Mouse (Mus musculus): ENCODE data around the gene Cuedc1. TPM values are rescaled to one million over a fixed set of nuclear protein-coding genes. Genes with fewer than 3 reads are reported as not detected.

The Cuedc1 gene
- polyA plus RNA-seq, 1 experiment = 10.7 TPM

DNA sequence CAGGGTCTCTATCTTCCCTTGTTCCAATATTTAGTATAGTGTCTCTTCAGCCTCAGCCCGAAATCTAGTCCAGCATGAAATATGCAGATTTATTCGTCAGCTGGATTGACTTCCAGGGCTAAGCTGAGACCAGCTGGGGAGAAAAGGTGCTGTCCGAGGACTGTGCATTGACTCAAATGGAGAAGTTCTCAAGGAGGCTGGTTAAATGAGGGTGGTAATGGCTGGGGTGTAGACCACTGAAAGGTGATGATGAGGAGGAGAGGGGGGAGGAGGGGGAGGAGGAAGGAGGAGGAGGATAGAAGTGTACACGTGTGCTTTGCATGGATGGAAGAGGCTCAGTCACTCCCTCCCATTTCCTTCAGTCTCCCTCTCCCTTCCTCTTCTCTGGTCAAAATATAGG, 46.2 kb downstream of the Cuedc1 start:
- no peaks in the 10 kb centered on the region for H3K36me3 ChIP-seq (ENCODE audit: control insufficient read depth, insufficient read depth, low read length)
- no peak for TF ChIP-seq CTCF (IDR thresholded peaks at IDR 0.05; ENCODE audit: extremely low read depth, insufficient read depth, insufficient read length, insufficient replicate concordance)
- no peak for TF ChIP-seq POLR2A (IDR thresholded peaks at IDR 0.05; ENCODE audit: low read depth, low read length)
- WGBS = 49% methylated on average over 4 of the region's 4 CpGs
- peaks cover 49% of the 10 kb centered on the region; the same call in 1 of the 2 replicates for H3K4me1 ChIP-seq (ENCODE audit: control insufficient read depth, insufficient read depth, insufficient read length)
- no peak for DNase-seq (ENCODE audit: low read depth in 1 of 2, low spot score in 2 of 2)
- H3K27ac ChIP-seq (ENCODE audit: insufficient read depth, low read length) = no peak overlapping the region
- no peaks in the 10 kb centered on the region for H3K27me3 ChIP-seq (ENCODE audit: control insufficient read depth, insufficient read depth, low read length)
- H3K4me3 ChIP-seq (ENCODE audit: extremely low read depth, insufficient read depth, insufficient read length) = no peak overlapping the region

DNA sequence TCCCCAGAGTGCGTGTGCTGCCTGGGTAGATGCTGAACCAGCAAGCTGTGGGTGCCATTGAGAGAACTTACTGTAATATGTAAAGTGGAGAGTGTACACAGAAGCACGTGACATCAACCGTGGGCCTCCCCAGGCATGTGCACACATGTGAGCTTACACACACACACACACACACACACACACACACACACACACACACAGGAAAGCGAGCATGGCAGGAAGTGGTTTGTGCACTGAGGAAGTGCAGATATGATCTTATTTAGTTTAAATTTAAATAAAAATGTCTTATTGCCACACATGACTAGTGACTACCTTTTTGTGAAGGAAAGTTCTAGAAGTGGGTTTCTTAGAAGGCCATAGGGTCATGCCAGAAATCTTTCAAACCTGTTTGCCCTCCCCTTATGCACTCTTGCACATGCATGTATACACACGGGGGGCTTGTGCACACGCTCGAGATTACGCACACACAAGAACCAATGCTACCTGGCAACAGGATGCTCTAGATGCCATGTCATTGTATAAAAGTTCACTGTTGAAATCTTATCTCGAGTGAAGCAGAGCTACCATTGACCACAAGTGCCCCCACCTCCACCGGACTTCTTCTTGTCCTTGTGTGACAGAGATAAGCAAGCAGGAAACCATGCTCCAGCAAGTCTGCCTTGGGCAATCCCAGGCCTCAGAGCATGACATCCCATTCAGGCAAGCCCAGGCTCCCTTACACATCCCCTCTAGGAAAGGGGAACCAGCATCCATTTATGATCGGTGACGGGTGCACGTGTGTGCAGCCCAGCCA, 47.6 kb downstream of the Cuedc1 start:
- peaks cover 46% of the 10 kb centered on the region; the same call in 1 of the 2 replicates for H3K4me1 ChIP-seq (ENCODE audit: control insufficient read depth, insufficient read depth, insufficient read length)
- H3K36me3 ChIP-seq (ENCODE audit: control insufficient read depth, insufficient read depth, low read length) = no peaks in the 10 kb centered on the region
- DNase-seq (ENCODE audit: low read depth in 1 of 2, low spot score in 2 of 2) = peak; percentile 64 to 74
- H3K27ac ChIP-seq (ENCODE audit: insufficient read depth, low read length) = peak overlapping the region; percentile 78
- no peaks in the 10 kb centered on the region for H3K27me3 ChIP-seq (ENCODE audit: control insufficient read depth, insufficient read depth, low read length)
- H3K4me3 ChIP-seq (ENCODE audit: extremely low read depth, insufficient read depth, insufficient read length) = no peak overlapping the region
- 9% methylated on average over 13 of the region's 13 CpGs for WGBS
- TF ChIP-seq CTCF (IDR thresholded peaks at IDR 0.05; ENCODE audit: extremely low read depth, insufficient read depth, insufficient read length, insufficient replicate concordance) = no peak
- TF ChIP-seq POLR2A (IDR thresholded peaks at IDR 0.05; ENCODE audit: low read depth, low read length) = no peak

DNA sequence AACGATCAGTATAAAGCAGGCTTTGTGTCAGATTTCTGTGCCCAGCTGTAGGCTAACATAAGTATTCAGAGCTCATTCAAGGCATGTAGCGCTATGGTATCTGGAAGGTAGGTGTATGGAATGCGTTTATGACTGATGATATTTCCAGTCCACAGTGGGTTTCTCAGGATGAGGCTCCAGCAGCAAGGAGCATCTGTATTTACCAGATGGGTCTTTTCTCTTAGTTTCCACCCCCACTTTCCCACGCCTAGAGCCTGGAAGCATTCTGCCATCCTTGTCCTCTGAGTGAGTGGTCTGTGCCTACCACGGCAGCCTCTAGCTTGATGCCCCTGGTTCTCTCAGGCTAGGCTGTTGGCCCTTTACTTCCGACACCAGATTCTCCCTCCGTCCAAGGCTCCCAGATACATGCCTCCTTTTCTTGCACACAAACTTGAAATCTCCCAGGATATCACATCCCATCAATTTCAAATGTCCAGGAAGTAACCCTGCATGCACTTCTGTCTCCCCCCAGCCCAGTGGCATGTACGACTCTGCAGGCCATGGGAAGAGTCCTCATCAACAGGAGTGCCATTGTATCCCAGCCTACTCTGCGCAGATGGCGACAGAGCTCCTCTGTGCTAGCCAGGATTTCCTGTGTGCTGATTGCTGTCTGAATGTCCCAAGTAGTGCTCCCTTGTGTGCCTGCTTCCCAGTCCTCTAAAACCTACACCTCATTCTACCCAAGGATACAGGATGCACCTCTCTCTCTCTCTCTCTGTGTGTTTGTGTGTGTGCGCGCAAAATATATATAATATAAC, 48.6 kb downstream of the Cuedc1 start:
- Histone ChIP-seq H3K27ac (ENCODE audit: insufficient read depth, low read length) (no peak overlapping the region), H3K4me3 (ENCODE audit: extremely low read depth, insufficient read depth, insufficient read length) (no peak overlapping the region), H3K36me3 (ENCODE audit: control insufficient read depth, insufficient read depth, low read length) (no peaks in the 10 kb centered on the region), H3K4me1 (ENCODE audit: control insufficient read depth, insufficient read depth, insufficient read length) (peaks cover 48% of the 10 kb centered on the region; the same call in 1 of the 2 replicates), H3K27me3 (ENCODE audit: control insufficient read depth, insufficient read depth, low read length) (no peaks in the 10 kb centered on the region)
- 86% methylated on average over 12 of the region's 12 CpGs for WGBS
- TF ChIP-seq CTCF (IDR thresholded peaks at IDR 0.05; ENCODE audit: extremely low read depth, insufficient read depth, insufficient read length, insufficient replicate concordance) = no peak
- no peak for TF ChIP-seq POLR2A (IDR thresholded peaks at IDR 0.05; ENCODE audit: low read depth, low read length)
- DNase-seq (ENCODE audit: low read depth in 1 of 2, low spot score in 2 of 2) = no peak

DNA sequence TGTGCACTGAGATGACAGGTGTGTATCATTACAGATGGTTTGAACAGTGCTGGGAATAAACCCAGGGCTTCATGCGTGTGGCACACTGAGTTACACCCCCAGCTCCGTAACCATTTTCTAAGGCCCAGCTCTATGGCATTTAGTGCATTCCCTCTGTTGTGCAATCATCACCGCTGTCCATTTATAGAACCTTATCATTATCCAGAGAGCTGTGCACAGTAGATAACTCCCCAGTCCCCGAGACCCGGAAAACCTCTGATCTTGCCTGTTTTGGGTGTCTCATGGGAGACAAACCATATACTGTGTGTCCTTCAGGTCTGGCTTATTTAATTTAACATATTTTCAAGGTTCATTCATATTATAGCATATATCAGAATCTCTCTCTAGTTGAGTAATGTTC, 49.5 kb downstream of the Cuedc1 start:
- Histone ChIP-seq H3K27me3 (ENCODE audit: control insufficient read depth, insufficient read depth, low read length) (no peaks in the 10 kb centered on the region), H3K36me3 (ENCODE audit: control insufficient read depth, insufficient read depth, low read length) (no peaks in the 10 kb centered on the region), H3K4me3 (ENCODE audit: extremely low read depth, insufficient read depth, insufficient read length) (no peak overlapping the region), H3K27ac (ENCODE audit: insufficient read depth, low read length) (no peak overlapping the region), H3K4me1 (ENCODE audit: control insufficient read depth, insufficient read depth, insufficient read length) (peaks cover 48% of the 10 kb centered on the region; the same call in 1 of the 2 replicates)
- no peak for DNase-seq (ENCODE audit: low read depth in 1 of 2, low spot score in 2 of 2)
- TF ChIP-seq POLR2A (IDR thresholded peaks at IDR 0.05; ENCODE audit: low read depth, low read length) (no peak), CTCF (IDR thresholded peaks at IDR 0.05; ENCODE audit: extremely low read depth, insufficient read depth, insufficient read length, insufficient replicate concordance) (no peak)
- 77% methylated on average over 5 of the region's 5 CpGs for WGBS

DNA sequence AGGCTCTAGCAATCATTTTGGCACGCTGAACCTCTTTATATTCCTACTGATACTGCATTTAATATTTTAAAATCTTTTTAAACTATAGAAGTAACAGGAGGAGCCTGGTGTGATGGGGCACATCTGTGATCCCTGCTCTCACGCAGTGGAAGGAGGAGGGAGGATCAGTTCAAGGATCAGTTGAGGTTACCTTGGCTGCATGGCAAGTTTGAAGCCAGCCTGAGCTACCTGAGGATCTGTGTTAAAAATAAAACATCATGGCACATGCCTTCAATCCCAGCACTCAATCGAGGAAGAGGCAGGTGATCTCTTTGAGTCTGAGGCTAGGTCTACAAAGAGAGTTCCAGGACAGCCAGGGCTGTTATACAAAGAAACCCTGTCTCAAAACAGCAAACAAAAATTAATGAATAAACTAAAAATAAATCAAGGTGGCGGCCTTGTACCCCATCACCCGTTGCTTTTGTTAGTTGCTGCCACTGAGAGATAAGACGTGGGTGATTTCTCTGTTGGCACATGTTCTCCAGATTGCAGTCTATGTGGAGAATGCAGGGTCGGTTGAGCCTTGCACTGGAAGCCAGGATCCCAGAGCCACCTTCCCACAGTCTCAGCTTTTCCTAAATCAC, 50.3 kb downstream of the Cuedc1 start:
- DNase-seq (ENCODE audit: low read depth in 1 of 2, low spot score in 2 of 2) = no peak
- 60% methylated on average over 7 of the region's 7 CpGs for WGBS
- no peak overlapping the region for H3K27ac ChIP-seq (ENCODE audit: insufficient read depth, low read length)
- H3K36me3 ChIP-seq (ENCODE audit: control insufficient read depth, insufficient read depth, low read length) = no peaks in the 10 kb centered on the region
- H3K4me3 ChIP-seq (ENCODE audit: extremely low read depth, insufficient read depth, insufficient read length) = no peak overlapping the region
- no peaks in the 10 kb centered on the region for H3K27me3 ChIP-seq (ENCODE audit: control insufficient read depth, insufficient read depth, low read length)
- peaks cover 48% of the 10 kb centered on the region; the same call in 1 of the 2 replicates for H3K4me1 ChIP-seq (ENCODE audit: control insufficient read depth, insufficient read depth, insufficient read length)
- TF ChIP-seq POLR2A (IDR thresholded peaks at IDR 0.05; ENCODE audit: low read depth, low read length) = no peak
- no peak for TF ChIP-seq CTCF (IDR thresholded peaks at IDR 0.05; ENCODE audit: extremely low read depth, insufficient read depth, insufficient read length, insufficient replicate concordance)

DNA sequence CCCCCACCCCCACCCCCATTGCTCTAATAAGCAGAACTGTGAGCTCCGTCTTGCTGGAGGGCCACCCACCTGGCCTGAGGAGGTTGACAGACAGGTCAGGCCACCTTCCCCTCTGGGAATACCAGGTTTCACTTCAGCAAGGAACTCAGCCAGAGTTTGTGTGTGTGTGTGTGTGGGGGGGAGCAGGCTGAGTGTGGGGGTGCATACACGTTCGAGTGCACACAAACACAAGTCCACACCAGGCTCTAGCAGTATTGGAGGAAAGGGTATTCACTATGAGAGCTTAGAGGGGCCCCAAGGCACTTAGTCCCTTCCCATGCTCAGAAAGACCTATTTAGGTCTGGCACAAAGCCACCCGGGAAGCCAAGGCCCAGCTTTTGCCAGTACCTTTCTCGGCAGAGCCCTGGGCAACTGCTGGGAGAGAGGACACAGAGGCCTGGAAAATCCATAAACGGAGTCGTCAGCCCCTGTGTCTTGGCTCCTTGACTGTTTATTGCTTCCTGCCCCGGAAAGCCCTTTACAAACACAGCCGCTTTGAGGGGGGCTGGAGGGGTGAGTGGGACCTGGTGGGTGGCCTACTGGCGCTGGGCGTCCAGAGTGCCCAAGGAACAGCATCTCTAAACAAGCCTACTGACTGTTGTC, 50.9 kb downstream of the Cuedc1 start:
- 53% methylated on average over 11 of the region's 11 CpGs for WGBS
- no peak overlapping the region for H3K27ac ChIP-seq (ENCODE audit: insufficient read depth, low read length)
- no peaks in the 10 kb centered on the region for H3K27me3 ChIP-seq (ENCODE audit: control insufficient read depth, insufficient read depth, low read length)
- peak; percentile 41 to 60 for DNase-seq (ENCODE audit: low read depth in 1 of 2, low spot score in 2 of 2)
- peaks cover 48% of the 10 kb centered on the region; the same call in 1 of the 2 replicates for H3K4me1 ChIP-seq (ENCODE audit: control insufficient read depth, insufficient read depth, insufficient read length)
- no peak overlapping the region for H3K4me3 ChIP-seq (ENCODE audit: extremely low read depth, insufficient read depth, insufficient read length)
- no peak for TF ChIP-seq POLR2A (IDR thresholded peaks at IDR 0.05; ENCODE audit: low read depth, low read length)
- TF ChIP-seq CTCF (IDR thresholded peaks at IDR 0.05; ENCODE audit: extremely low read depth, insufficient read depth, insufficient read length, insufficient replicate concordance) = no peak
- H3K36me3 ChIP-seq (ENCODE audit: control insufficient read depth, insufficient read depth, low read length) = no peaks in the 10 kb centered on the region

Measured in spleen, adult 2 months (tissue).